Mouse (Mus musculus): ENCODE results near the gene Abhd16a.

- TF ChIP-seq CTCF (IDR thresholded peaks at IDR 0.05; ENCODE audit: extremely low read depth, insufficient read depth, insufficient read length, insufficient replicate concordance) (peak; percentile 43; the same call in 1 of the 2 replicates), POLR2A (IDR thresholded peaks at IDR 0.05; ENCODE audit: low read depth, low read length) (no peak)
These were observed 26.3 kb downstream of the Abhd16a start, which contains the start of gene Ly6g5b for GRCm38 (mm10) chr17:35115046-35116019.
